Mouse (Mus musculus): Measurements from ENCODE around the gene Trabd. TPM values are rescaled to one million over a fixed set of nuclear protein-coding genes. Genes with fewer than 3 reads are reported as not detected.

The Trabd gene
- polyA plus RNA-seq (2014; fragmentation: Nextera tagmentation; extraction: Ambion mirVana): 36.4 and 38.5 TPM in 2 replicates

DNA sequence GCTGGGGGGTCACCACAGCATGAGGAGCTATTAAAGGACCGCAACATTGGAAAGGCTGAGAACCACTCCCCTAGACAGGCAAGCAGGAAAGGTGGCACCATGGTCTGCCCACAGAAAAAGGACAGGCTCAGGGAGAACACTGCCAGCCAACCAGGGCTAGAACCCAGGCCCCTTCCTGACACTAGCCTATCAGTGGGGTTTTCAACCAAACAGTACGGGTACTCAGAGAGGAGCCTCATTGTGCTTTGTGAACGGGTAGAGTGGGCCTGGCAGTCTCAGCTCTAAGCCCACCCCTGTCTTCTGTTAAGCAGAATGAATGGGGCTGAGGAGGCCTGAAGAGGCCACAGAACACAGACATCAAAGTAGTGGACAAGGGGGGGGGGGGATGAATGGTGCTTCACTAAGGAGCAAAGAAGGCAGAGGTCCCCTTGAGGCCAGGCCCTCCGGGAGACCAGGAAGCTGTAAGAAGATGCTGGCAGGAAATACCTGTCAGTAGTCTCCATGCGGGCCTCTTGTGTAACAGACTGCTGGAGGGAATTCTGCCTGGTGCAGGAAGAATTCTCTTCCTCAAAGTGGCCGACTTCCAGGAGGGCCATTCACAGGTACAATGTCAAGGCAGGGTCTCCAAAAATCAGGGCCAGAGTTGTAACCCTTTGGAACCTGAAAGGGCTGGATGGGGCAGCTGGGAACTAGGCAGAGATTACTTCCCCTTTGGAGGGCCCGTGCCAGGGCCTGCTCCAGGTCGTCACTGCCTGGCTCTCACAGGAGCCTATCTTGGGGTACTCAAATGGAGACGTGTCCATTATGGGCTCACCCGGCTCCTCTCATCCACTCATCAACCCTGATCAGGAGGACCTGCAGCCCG is at the start of gene Trabd:
Trabd (plus strand) TSS at position 512 of the 865 bp plus-strand sequence.
- peak within 1 kb of the TSS; percentile 81 for H3K27ac ChIP-seq (ENCODE audit: low read depth, low read length)

GRCm38 (mm10) chr15:89044381-89044780 is 30.5 kb upstream of the Trabd start:
- Histone ChIP-seq H3K27ac (ENCODE audit: low read depth, low read length) (no peak overlapping the region), H3K9ac (replicated peaks; ENCODE audit: low read depth, low read length) (no peak overlapping the region), H3K4me1 (ENCODE audit: control insufficient read depth, insufficient read depth, low read length) (no peaks in the 10 kb centered on the region), H3K9me3 (ENCODE audit: control insufficient read depth, low read length) (no peaks in the 10 kb centered on the region), H3K4me2 (ENCODE audit: low read depth, low read length) (no peak overlapping the region), H3K4me3 (ENCODE audit: low read depth, low read length) (no peak overlapping the region), H3K27me3 (ENCODE audit: control insufficient read depth, insufficient read depth, low read length) (no peaks in the 10 kb centered on the region), H3K36me3 (ENCODE audit: control insufficient read depth, insufficient read depth, low read length) (no peaks in the 10 kb centered on the region)
- WGBS: 74% methylated on average over 5 of the region's 5 CpGs
- ATAC-seq (ENCODE audit: low read depth): no peak

More for the DNA sequence above, at the start of gene Trabd:
- Histone ChIP-seq H3K4me1 (ENCODE audit: control insufficient read depth, insufficient read depth, low read length) (peaks cover 24% of the 10 kb centered on the region), H3K9me3 (ENCODE audit: control insufficient read depth, low read length) (no peaks in the 10 kb centered on the region), H3K4me2 (ENCODE audit: low read depth, low read length) (peak within 1 kb of the TSS; percentile 87), H3K9ac (replicated peaks; ENCODE audit: low read depth, low read length) (peak within 1 kb of the TSS; percentile 85), H3K4me3 (ENCODE audit: low read depth, low read length) (peak within 1 kb of the TSS; percentile 77), H3K36me3 (ENCODE audit: control insufficient read depth, insufficient read depth, low read length) (no peaks in the 10 kb centered on the region), H3K27me3 (ENCODE audit: control insufficient read depth, insufficient read depth, low read length) (no peaks in the 10 kb centered on the region)
- WGBS: 31% methylated on average over 11 of the region's 11 CpGs
- no peak; the same call in 1 of the 2 replicates for ATAC-seq (ENCODE audit: low read depth)

- Histone ChIP-seq H3K36me3 (ENCODE audit: control insufficient read depth, insufficient read depth, low read length) (no peaks in the 10 kb centered on the region), H3K4me2 (ENCODE audit: low read depth, low read length) (no peak overlapping the region), H3K9ac (replicated peaks; ENCODE audit: low read depth, low read length) (no peak overlapping the region), H3K27me3 (ENCODE audit: control insufficient read depth, insufficient read depth, low read length) (no peaks in the 10 kb centered on the region), H3K27ac (ENCODE audit: low read depth, low read length) (no peak overlapping the region), H3K4me1 (ENCODE audit: control insufficient read depth, insufficient read depth, low read length) (no peaks in the 10 kb centered on the region), H3K4me3 (ENCODE audit: low read depth, low read length) (no peak overlapping the region), H3K9me3 (ENCODE audit: control insufficient read depth, low read length) (no peaks in the 10 kb centered on the region)
- WGBS: 80% methylated on average over 4 of the region's 4 CpGs
- ATAC-seq (ENCODE audit: low read depth): no peak
Observed at GRCm38 (mm10) chr15:89046356-89046755, 28.6 kb upstream of the Trabd start.

DNA sequence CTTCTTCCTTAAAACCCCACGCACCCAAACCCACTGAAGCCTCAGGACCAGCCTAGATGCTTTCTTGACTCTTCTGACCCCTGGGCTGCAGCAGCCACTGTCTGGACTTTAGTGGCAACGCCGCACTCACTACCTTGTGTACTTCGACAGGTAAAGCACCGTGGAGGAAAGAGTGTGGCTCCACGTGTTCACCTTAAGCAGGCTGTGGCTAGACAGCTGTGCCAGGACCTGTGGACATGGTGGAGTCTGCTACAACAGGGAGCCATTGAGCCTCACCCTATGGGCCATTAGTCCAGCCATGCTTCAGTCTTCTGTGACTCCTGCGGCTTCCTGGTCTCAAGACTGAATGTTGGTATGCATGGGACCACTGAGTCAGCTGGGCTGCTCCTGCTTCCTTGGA is 20.3 kb upstream of the Trabd start:
- peaks cover 3% of the 10 kb centered on the region; the same call in 1 of the 2 replicates for H3K4me1 ChIP-seq (ENCODE audit: control insufficient read depth, insufficient read depth, low read length)
- H3K4me2 ChIP-seq (ENCODE audit: low read depth, low read length): no peak overlapping the region
- no peaks in the 10 kb centered on the region for H3K27me3 ChIP-seq (ENCODE audit: control insufficient read depth, insufficient read depth, low read length)
- no peak for ATAC-seq (ENCODE audit: low read depth)
- H3K9ac ChIP-seq (replicated peaks; ENCODE audit: low read depth, low read length): no peak overlapping the region
- H3K36me3 ChIP-seq (ENCODE audit: control insufficient read depth, insufficient read depth, low read length): no peaks in the 10 kb centered on the region
- 87% methylated on average over 7 of the region's 7 CpGs for WGBS
- H3K4me3 ChIP-seq (ENCODE audit: low read depth, low read length): no peak overlapping the region
- H3K9me3 ChIP-seq (ENCODE audit: control insufficient read depth, low read length): no peaks in the 10 kb centered on the region
- H3K27ac ChIP-seq (ENCODE audit: low read depth, low read length): no peak overlapping the region

- Histone ChIP-seq H3K9me3 (ENCODE audit: control insufficient read depth, low read length) (no peaks in the 10 kb centered on the region), H3K27ac (ENCODE audit: low read depth, low read length) (0 out of 2 replicates have a peak overlapping the region, but pooled peaks have one; percentile 22), H3K27me3 (ENCODE audit: control insufficient read depth, insufficient read depth, low read length) (no peaks in the 10 kb centered on the region), H3K4me2 (ENCODE audit: low read depth, low read length) (peak overlapping the region; percentile 84), H3K36me3 (ENCODE audit: control insufficient read depth, insufficient read depth, low read length) (no peaks in the 10 kb centered on the region), H3K9ac (replicated peaks; ENCODE audit: low read depth, low read length) (peak overlapping the region; percentile 79), H3K4me1 (ENCODE audit: control insufficient read depth, insufficient read depth, low read length) (peaks cover 11% of the 10 kb centered on the region; the same call in 1 of the 2 replicates), H3K4me3 (ENCODE audit: low read depth, low read length) (peak overlapping the region; percentile 67)
- ATAC-seq (ENCODE audit: low read depth): no peak
- 39% methylated on average over 6 of the region's 6 CpGs for WGBS
Observed at GRCm38 (mm10) chr15:89058736-89059135, 16.2 kb upstream of the Trabd start.

DNA sequence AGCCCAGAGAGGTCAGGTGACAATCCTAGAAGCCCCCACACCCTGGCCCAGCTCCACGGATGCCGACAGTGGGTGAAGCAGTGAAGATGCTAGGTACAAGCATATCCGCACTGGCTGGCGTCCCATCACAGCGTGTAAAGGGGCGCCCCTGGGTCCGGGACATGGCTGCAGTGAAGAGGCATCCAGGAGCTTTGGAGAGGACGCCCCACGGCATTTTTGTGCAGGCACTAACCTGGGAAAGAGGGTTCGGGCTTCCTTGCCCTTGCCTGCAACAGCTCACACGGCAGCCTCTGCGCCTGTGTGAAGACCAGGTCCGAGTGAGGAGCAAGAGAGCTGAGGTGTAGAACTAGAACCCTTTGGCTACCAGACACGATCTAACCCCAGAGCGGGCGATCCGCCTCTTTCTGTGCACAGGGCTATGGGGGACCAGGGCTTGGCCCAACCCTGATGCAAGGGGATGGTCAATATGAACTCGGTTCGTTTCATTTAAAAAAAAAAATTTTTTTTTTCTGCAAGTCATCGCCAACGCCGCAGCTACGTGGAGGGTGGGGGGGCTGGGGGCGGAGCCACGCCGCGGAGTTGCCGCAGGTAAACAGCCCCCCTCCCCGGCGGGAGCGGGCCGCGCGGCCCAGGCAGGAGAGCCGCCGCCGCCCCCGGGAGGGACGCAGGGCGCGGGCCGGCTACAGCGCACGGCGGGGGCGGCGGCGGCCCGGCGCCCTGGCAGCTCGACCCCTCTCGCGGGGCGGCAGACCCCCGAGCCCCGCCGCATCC is 15.6 kb upstream of the Trabd start, which contains the start of gene Panx2:
Panx2 (plus strand) TSS at position 574 of the 771 bp plus-strand sequence.
- WGBS: 1% methylated on average over 24 of the region's 57 CpGs
- Histone ChIP-seq H3K9me3 (ENCODE audit: control insufficient read depth, low read length) (no peaks in the 10 kb centered on the region), H3K27ac (ENCODE audit: low read depth, low read length) (peak within 1 kb of the TSS; percentile 62), H3K4me3 (ENCODE audit: low read depth, low read length) (peak within 1 kb of the TSS; percentile 67), H3K4me2 (ENCODE audit: low read depth, low read length) (peak within 1 kb of the TSS; percentile 84), H3K4me1 (ENCODE audit: control insufficient read depth, insufficient read depth, low read length) (peaks cover 11% of the 10 kb centered on the region; the same call in 1 of the 2 replicates), H3K27me3 (ENCODE audit: control insufficient read depth, insufficient read depth, low read length) (no peaks in the 10 kb centered on the region), H3K9ac (replicated peaks; ENCODE audit: low read depth, low read length) (peak within 1 kb of the TSS; percentile 79), H3K36me3 (ENCODE audit: control insufficient read depth, insufficient read depth, low read length) (no peaks in the 10 kb centered on the region)
- ATAC-seq (ENCODE audit: low read depth): peak; percentile 56

DNA sequence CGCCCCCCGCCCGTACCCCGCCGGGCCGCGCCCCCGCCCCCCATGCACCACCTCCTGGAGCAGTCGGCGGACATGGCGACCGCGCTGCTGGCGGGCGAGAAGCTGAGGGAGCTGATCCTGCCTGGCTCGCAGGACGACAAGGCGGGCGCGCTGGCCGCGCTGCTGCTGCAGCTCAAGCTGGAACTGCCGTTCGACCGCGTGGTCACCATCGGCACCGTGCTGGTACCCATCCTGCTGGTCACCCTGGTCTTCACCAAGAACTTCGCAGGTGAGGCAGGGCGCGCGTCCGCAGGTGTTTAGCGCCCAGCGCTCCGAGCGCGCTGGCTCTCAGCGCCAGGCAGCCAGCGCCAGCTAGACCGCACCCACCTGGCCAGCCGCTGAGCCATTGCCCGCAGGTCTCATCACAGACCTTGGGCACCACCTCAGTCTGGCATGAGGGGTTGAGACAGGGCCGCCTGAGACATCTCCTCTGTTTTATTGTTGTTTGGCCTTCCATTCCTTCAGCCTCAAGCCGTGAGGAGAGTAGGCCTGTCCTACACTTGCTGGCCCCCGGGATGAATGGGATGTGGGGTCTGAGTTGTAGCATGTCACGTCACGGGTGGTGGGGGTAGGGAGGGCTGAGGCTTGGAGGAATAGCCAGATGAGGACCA is 14.8 kb upstream of the Trabd start:
- Histone ChIP-seq H3K36me3 (ENCODE audit: control insufficient read depth, insufficient read depth, low read length) (no peaks in the 10 kb centered on the region), H3K27me3 (ENCODE audit: control insufficient read depth, insufficient read depth, low read length) (0 out of 2 replicates have a peak, but pooled peaks cover 3% of the 10 kb centered on the region), H3K9ac (replicated peaks; ENCODE audit: low read depth, low read length) (peak overlapping the region; percentile 79), H3K27ac (ENCODE audit: low read depth, low read length) (peak overlapping the region; percentile 62), H3K4me3 (ENCODE audit: low read depth, low read length) (peak overlapping the region; percentile 67), H3K4me1 (ENCODE audit: control insufficient read depth, insufficient read depth, low read length) (peaks cover 11% of the 10 kb centered on the region; the same call in 1 of the 2 replicates), H3K4me2 (ENCODE audit: low read depth, low read length) (peak overlapping the region; percentile 84), H3K9me3 (ENCODE audit: control insufficient read depth, low read length) (no peaks in the 10 kb centered on the region)
- peak; percentile 68 for ATAC-seq (ENCODE audit: low read depth)
- under 1% methylated on average over 37 of the region's 48 CpGs for WGBS

GRCm38 (mm10) chr15:89060811-89061460 is 14.0 kb upstream of the Trabd start:
- ATAC-seq (ENCODE audit: low read depth): no peak; the same call in 1 of the 2 replicates
- 0 out of 2 replicates have a peak, but pooled peaks cover 3% of the 10 kb centered on the region for H3K27me3 ChIP-seq (ENCODE audit: control insufficient read depth, insufficient read depth, low read length)
- H3K4me3 ChIP-seq (ENCODE audit: low read depth, low read length): peak overlapping the region; percentile 67
- H3K9ac ChIP-seq (replicated peaks; ENCODE audit: low read depth, low read length): peak overlapping the region; percentile 79
- H3K27ac ChIP-seq (ENCODE audit: low read depth, low read length): no peak overlapping the region
- whole genome bisulfite sequencing: 90% methylated on average over 12 of the region's 12 CpGs
- peak overlapping the region; percentile 84 for H3K4me2 ChIP-seq (ENCODE audit: low read depth, low read length)
- H3K4me1 ChIP-seq (ENCODE audit: control insufficient read depth, insufficient read depth, low read length): peaks cover 11% of the 10 kb centered on the region; the same call in 1 of the 2 replicates
- no peaks in the 10 kb centered on the region for H3K9me3 ChIP-seq (ENCODE audit: control insufficient read depth, low read length)
- H3K36me3 ChIP-seq (ENCODE audit: control insufficient read depth, insufficient read depth, low read length): no peaks in the 10 kb centered on the region
